Mouse (Mus musculus) spleen, adult 2 months (tissue): Measurements from ENCODE around the gene Acsl3.

Experiments used
- CTCF ChIP-seq: fragments of 200-500 bp; IDR thresholded peaks from 2 replicates; pipeline ENCODE4 v1.5.1; 2011; ENCODE audit warnings: mild to moderate bottlenecking, inconsistent platforms; ENCODE audit not compliant: insufficient read depth, insufficient read length, insufficient replicate concordance; ENCODE audit errors: extremely low read depth
- POLR2A ChIP-seq: fragments of 200-500 bp; IDR thresholded peaks from 2 replicates; pipeline ENCODE4 v1.6.1; 2011; ENCODE audit warnings: low read depth, low read length, inconsistent platforms

- TF ChIP-seq CTCF (no peak), POLR2A (no peak)
Measured at GRCm38 (mm10) chr1:78612959-78613358, 44.7 kb upstream of the Acsl3 start.
